Mouse (Mus musculus): Measurements from ENCODE around the gene Ehd2. TPM values are rescaled to one million over a fixed set of nuclear protein-coding genes. Genes with fewer than 3 reads are reported as not detected.
A peak's percentile ranks its signal among the peaks of the same experiment; 100 is the strongest.

Gene Ehd2
- total and polyA plus RNA-seq, 2 experiments from 2014 or later = 4.4 to 9.5 TPM

DNA sequence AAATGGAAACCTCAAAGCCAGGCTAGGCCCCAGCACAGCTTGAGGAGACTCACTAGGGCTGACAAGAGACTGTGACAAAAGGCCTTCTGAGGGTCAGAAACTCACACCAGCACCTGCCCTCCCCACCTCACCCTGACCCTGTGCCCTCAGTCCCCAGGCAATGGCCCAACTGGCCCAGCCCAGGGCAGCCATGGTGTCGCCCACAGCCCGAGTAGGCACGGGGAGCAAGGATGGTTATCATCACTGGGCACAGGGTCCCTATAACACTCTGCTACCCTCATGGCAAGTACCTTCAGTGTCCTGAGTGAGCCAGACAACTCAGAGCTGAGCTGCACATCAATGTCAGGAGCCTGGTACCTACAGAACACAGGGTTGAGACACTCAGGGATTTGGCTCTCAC, 28.7 kb downstream of the Ehd2 start:
- Histone ChIP-seq H3K4me2 (ENCODE audit: low read depth, low read length) (no peak overlapping the region), H3K27me3 (ENCODE audit: insufficient read depth, low read length) (no peaks in the 10 kb centered on the region), H3K36me3 (ENCODE audit: insufficient read depth, low read length) (peaks cover 65% of the 10 kb centered on the region), H3K27ac (no peak overlapping the region), H3K9me3 (ENCODE audit: low read length) (no peaks in the 10 kb centered on the region), H3K4me3 (ENCODE audit: low read length) (no peak overlapping the region), H3K4me1 (ENCODE audit: insufficient read depth, low read length) (no peaks in the 10 kb centered on the region), H3K9ac (replicated peaks; ENCODE audit: low read length) (no peak overlapping the region)
- DNase-seq (ENCODE audit: low spot score) = no peak
- no peak for TF ChIP-seq CTCF (IDR thresholded peaks at IDR 0.05; ENCODE audit: low read depth)
- ATAC-seq = no peak
- 100% methylated on average over 3 of the region's 3 CpGs for WGBS

DNA sequence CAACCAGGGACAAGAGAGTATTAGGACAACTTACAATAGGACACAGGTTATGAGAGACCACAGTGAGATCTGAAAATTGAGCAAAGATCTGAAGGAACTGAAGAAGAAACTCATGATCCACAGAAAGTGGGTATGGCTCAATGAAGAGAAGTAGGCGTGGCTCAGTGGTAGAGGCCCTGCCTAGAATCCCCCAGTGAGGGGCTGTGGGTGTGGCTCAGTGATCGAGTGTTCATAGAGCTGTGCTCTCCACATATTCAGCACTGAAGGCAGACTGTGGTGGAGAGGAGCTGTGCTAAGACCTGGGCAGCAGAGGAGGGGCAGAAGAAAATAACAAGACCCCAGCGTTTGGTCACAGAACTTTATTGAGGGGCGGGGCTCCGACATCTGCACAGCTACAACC, 29.9 kb downstream of the Ehd2 start:
- Histone ChIP-seq H3K27me3 (ENCODE audit: insufficient read depth, low read length) (no peaks in the 10 kb centered on the region), H3K9ac (replicated peaks; ENCODE audit: low read length) (no peak overlapping the region), H3K4me2 (ENCODE audit: low read depth, low read length) (no peak overlapping the region), H3K4me1 (ENCODE audit: insufficient read depth, low read length) (no peaks in the 10 kb centered on the region), H3K9me3 (ENCODE audit: low read length) (no peaks in the 10 kb centered on the region), H3K4me3 (ENCODE audit: low read length) (no peak overlapping the region), H3K27ac (no peak overlapping the region), H3K36me3 (ENCODE audit: insufficient read depth, low read length) (peaks cover 55% of the 10 kb centered on the region)
- no peak for ATAC-seq
- TF ChIP-seq CTCF (IDR thresholded peaks at IDR 0.05; ENCODE audit: low read depth) = no peak
- 84% methylated on average over 5 of the region's 5 CpGs for WGBS
- no peak for DNase-seq (ENCODE audit: low spot score)

DNA sequence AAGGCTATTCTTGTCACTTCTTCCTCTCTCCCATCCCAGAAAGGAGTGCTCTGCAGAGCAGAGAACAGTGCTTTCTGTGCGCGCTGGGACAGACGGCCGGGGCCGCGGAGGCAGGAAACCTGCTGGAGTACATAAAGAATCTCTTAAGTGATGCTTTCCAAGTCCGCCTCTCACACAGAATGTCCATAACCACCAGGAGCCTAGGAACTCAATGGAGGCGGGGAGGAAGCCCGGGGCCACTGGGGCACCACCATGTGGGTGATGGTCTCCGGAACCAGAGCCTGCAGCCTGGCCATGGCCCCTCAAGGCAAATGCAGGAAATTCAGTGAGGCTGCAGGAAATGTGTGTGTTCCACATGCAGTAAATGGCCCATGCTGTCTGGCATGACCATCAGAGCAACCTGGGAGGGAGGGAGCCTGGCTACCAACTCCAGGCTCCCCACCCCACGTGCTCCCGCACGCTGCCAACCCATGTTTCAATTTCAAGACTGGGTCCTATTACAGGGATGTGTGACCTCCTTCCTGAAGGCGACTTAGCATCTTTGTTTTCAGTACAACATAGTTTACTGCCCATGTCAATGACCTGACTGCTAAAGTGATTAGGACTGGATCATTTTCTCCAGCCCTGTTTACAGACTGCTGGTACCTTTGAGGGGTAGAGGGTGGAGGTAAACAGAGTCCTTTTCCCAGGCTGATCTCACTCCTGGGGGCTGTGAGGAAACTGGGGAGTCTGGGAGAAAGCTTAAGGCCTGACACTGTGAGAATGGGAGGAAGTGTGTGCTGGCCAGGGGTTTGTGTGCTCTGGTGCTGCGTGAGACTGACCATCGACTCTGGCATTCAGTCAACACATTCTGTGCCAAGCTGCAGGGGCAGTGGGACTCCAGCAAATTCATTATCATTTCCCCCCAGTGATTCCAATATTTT, 33.7 kb downstream of the Ehd2 start:
- WGBS = 63% methylated on average over 16 of the region's 16 CpGs
- no peak for DNase-seq (ENCODE audit: low spot score)
- Histone ChIP-seq H3K4me2 (ENCODE audit: low read depth, low read length) (no peak overlapping the region), H3K4me1 (ENCODE audit: insufficient read depth, low read length) (no peaks in the 10 kb centered on the region), H3K27ac (no peak overlapping the region), H3K36me3 (ENCODE audit: insufficient read depth, low read length) (peaks cover 18% of the 10 kb centered on the region), H3K9me3 (ENCODE audit: low read length) (no peaks in the 10 kb centered on the region), H3K27me3 (ENCODE audit: insufficient read depth, low read length) (no peaks in the 10 kb centered on the region), H3K9ac (replicated peaks; ENCODE audit: low read length) (no peak overlapping the region), H3K4me3 (ENCODE audit: low read length) (no peak overlapping the region)
- ATAC-seq = no peak
- no peak for TF ChIP-seq CTCF (IDR thresholded peaks at IDR 0.05; ENCODE audit: low read depth)

DNA sequence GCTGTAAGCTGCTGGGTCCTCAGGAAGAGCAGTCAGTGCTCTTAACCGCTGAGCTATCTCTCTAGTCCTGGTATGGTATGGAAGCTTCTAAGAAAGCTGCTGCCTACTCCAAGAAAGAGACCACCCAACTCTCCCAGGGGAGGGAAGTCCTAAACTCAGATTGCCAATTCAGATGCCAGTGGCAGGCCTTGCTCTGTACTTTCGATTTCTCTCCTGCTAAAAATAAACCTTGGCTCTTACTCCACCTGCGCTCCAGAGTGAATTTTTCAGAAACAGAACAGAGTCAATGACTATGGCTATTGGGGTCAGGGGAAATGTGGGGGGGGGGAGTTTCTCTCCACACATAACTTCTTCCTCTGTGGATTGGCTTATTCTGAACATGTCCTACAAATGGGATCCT, 35.7 kb downstream of the Ehd2 start:
- 81% methylated on average over 3 of the region's 3 CpGs for WGBS
- no peak for DNase-seq (ENCODE audit: low spot score)
- no peak for TF ChIP-seq CTCF (IDR thresholded peaks at IDR 0.05; ENCODE audit: low read depth)
- Histone ChIP-seq H3K27me3 (ENCODE audit: insufficient read depth, low read length) (no peaks in the 10 kb centered on the region), H3K4me3 (ENCODE audit: low read length) (no peak overlapping the region), H3K36me3 (ENCODE audit: insufficient read depth, low read length) (no peaks in the 10 kb centered on the region; the same call in 1 of the 2 replicates), H3K9me3 (ENCODE audit: low read length) (no peaks in the 10 kb centered on the region), H3K27ac (no peak overlapping the region), H3K9ac (replicated peaks; ENCODE audit: low read length) (no peak overlapping the region), H3K4me1 (ENCODE audit: insufficient read depth, low read length) (no peaks in the 10 kb centered on the region), H3K4me2 (ENCODE audit: low read depth, low read length) (no peak overlapping the region)
- ATAC-seq = no peak

- H3K9me3 ChIP-seq (ENCODE audit: low read length) = no peaks in the 10 kb centered on the region
- WGBS = 62% methylated on average over 2 of the region's 2 CpGs
- no peak for TF ChIP-seq CTCF (IDR thresholded peaks at IDR 0.05; ENCODE audit: low read depth)
- no peaks in the 10 kb centered on the region for H3K4me1 ChIP-seq (ENCODE audit: insufficient read depth, low read length)
- no peak overlapping the region for H3K4me3 ChIP-seq (ENCODE audit: low read length)
- ATAC-seq (no peak), DNase-seq (ENCODE audit: low spot score) (no peak)
- H3K27ac ChIP-seq = no peak overlapping the region
- no peak overlapping the region for H3K9ac ChIP-seq (replicated peaks; ENCODE audit: low read length)
- H3K27me3 ChIP-seq (ENCODE audit: insufficient read depth, low read length) = no peaks in the 10 kb centered on the region
- no peak overlapping the region for H3K4me2 ChIP-seq (ENCODE audit: low read depth, low read length)
- H3K36me3 ChIP-seq (ENCODE audit: insufficient read depth, low read length) = no peaks in the 10 kb centered on the region
Measured at GRCm38 (mm10) chr7:15930543-15930942, 36.8 kb downstream of the Ehd2 start.

DNA sequence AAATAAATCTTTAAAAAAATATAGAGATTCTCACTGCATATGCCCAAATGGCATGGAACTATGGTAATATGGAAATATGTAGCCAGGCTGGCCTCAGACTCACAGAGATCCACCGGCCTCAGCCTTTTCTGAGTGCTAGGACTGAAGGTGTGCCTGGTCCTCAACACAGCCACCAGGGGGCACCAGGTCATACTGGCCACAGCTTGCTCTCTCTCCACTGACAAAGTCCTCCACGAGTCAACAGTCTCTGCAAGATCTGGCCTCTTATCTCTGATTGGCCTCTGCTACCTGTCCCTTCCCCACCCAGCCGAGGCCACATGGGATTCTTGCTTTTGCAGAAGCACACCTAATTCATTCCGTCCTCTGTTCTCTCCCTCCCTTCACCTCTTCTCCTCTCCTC, 37.5 kb downstream of the Ehd2 start:
- Histone ChIP-seq H3K27ac (no peak overlapping the region), H3K9me3 (ENCODE audit: low read length) (no peaks in the 10 kb centered on the region), H3K36me3 (ENCODE audit: insufficient read depth, low read length) (no peaks in the 10 kb centered on the region), H3K27me3 (ENCODE audit: insufficient read depth, low read length) (no peaks in the 10 kb centered on the region), H3K4me3 (ENCODE audit: low read length) (no peak overlapping the region), H3K9ac (replicated peaks; ENCODE audit: low read length) (no peak overlapping the region), H3K4me2 (ENCODE audit: low read depth, low read length) (no peak overlapping the region), H3K4me1 (ENCODE audit: insufficient read depth, low read length) (no peaks in the 10 kb centered on the region)
- WGBS = 42% methylated on average over 4 of the region's 4 CpGs
- ATAC-seq = peak; percentile 29; the same call in 1 of the 2 replicates
- peak; percentile 11 for DNase-seq (ENCODE audit: low spot score)
- TF ChIP-seq CTCF (IDR thresholded peaks at IDR 0.05; ENCODE audit: low read depth) = peak; percentile 69

DNA sequence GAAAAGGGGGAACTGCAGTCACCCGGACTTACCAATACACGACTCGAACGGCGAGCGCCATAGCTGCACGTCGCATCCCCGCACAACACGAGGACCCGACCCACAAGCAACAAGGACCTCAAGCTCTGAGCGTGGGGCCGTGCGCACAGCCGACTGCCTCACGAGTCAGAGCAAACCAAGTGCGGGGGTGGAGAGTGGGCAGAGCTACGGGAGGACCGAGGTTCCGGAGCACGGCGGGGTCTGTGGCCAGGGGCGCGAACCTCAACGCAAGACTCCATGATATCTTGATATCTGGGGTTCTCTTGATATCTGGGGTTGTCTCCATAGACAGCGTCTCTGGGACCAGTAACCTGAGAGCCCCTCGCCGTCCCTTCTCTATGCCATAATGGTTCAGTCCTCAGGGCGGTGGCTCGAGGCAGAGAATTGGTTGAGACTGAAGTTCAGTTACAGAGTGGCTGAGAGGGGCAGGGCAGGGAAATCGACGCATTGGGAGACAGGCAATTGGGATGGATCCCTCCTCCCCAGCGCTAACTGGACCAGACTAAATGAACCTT, 45.1 kb downstream of the Ehd2 start, which contains the start of gene Selenow:
Gene Selenow, minus strand, starts transcription at position 183 of the 554 bp plus-strand sequence.
- WGBS = 1% methylated on average over 33 of the region's 33 CpGs
- TF ChIP-seq CTCF (IDR thresholded peaks at IDR 0.05; ENCODE audit: low read depth) = no peak
- Histone ChIP-seq H3K9ac (replicated peaks; ENCODE audit: low read length) (peak within 1 kb of the TSS; percentile 84), H3K4me3 (ENCODE audit: low read length) (peak within 1 kb of the TSS; percentile 80), H3K27ac (peak within 1 kb of the TSS; percentile 90), H3K36me3 (ENCODE audit: insufficient read depth, low read length) (peaks cover 6% of the 10 kb centered on the region; the same call in 1 of the 2 replicates), H3K9me3 (ENCODE audit: low read length) (no peaks in the 10 kb centered on the region), H3K27me3 (ENCODE audit: insufficient read depth, low read length) (no peaks in the 10 kb centered on the region), H3K4me2 (ENCODE audit: low read depth, low read length) (peak within 1 kb of the TSS; percentile 86), H3K4me1 (ENCODE audit: insufficient read depth, low read length) (peaks cover 14% of the 10 kb centered on the region)
- ATAC-seq (peak; percentile 97), DNase-seq (ENCODE audit: low spot score) (peak; percentile 96)
